Comparison of ENCODE assay signal across 27 mouse cellular contexts in the genomic region with DNA sequence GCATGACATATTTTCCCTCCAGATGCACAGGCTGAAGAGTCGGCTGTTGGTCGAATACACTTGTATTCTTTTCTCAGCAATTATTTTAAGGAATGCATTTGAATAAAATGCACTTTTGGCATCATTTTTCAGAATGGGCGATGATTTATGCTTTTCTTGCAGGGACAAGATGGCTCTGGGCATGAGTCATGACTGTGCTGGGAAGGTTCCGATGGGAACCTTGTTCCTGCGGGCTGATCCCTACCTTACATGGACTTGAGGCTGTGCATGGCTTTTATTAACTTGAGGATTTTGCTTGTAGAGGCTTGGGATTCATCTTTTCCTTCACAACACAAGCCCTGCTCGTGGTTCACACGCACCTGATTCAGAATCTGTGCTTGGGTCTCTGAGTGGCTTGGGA.
DNase-seq lines count a peak whose midpoint lies in the region; ATAC-seq and TF ChIP-seq lines count a peak whose summit lies in the region.
"Had no signal": no experiment of that assay in that cellular context is flagged by ENCODE, and none has a peak within 500 bp of the region (broad histone marks: within the 10 kb centered on the region; RNA-seq: fewer than 3 reads in every experiment).

No protein-coding gene starts in this region.

- H3K4me2 ChIP-seq in intestine, embryonic 15.5 days (replicated peaks), result no peak overlapping the region
- H3K4me2 ChIP-seq in forebrain, postnatal 0 days (ENCODE audit: low read depth), result no peak overlapping the region
- H3K4me2 ChIP-seq: forebrain, embryonic 13.5 days; heart, embryonic 13.5 days; limb, embryonic 15.5 days had no signal

- intact Hi-C loops in gastrocnemius, adult 2 months (cut with DNase I), result no loop called here

- no peaks in the 10 kb centered on the region for H3K4me1 ChIP-seq in intestine, embryonic 15.5 days (replicated peaks)
- H3K4me1 ChIP-seq in forebrain, postnatal 0 days (ENCODE audit: insufficient read depth), result no peaks in the 10 kb centered on the region
- H3K4me1 ChIP-seq: forebrain, embryonic 13.5 days; midbrain, embryonic 10.5 days had no signal

- H3K9me3 ChIP-seq in intestine, embryonic 15.5 days, result no peaks in the 10 kb centered on the region
- H3K9me3 ChIP-seq in forebrain, postnatal 0 days (ENCODE audit: low read length), result no peaks in the 10 kb centered on the region
- H3K9me3 ChIP-seq: forebrain, embryonic 13.5 days; heart, embryonic 13.5 days; limb, embryonic 15.5 days; midbrain, embryonic 10.5 days had no signal

- no peak for ATAC-seq in intestine, embryonic 15.5 days
- ATAC-seq in forebrain, postnatal 0 days, result no peak
- ATAC-seq: activated CD4-positive, CD25-positive, alpha-beta regulatory T cell, adult 4 months; CD4-positive, CD25-positive, alpha-beta regulatory T cell, adult 4 months; forebrain, embryonic 13.5 days; hindbrain, postnatal 0 days; intestine, postnatal 0 days; lung, postnatal 0 days; midbrain, embryonic 16.5 days had no signal

- no peaks in the 10 kb centered on the region for H3K27me3 ChIP-seq in intestine, embryonic 15.5 days (replicated peaks)
- H3K27me3 ChIP-seq in forebrain, postnatal 0 days (ENCODE audit: insufficient read depth, low read length), result no peaks in the 10 kb centered on the region
- H3K27me3 ChIP-seq: forebrain, embryonic 13.5 days; heart, embryonic 13.5 days; limb, embryonic 15.5 days had no signal

- H3K4me3 ChIP-seq in gastrocnemius, adult 2 months, result no peak overlapping the region
- no peak overlapping the region for H3K4me3 ChIP-seq in intestine, embryonic 15.5 days (replicated peaks)
- H3K4me3 ChIP-seq in forebrain, postnatal 0 days (ENCODE audit: low read depth, low read length), result no peak overlapping the region
- H3K4me3 ChIP-seq: erythroblast, embryonic 14.5 days; forebrain, embryonic 13.5 days; heart, embryonic 13.5 days; limb, embryonic 15.5 days; midbrain, embryonic 10.5 days had no signal

- DNase-seq in adrenal gland, adult (ENCODE audit: inconsistent age in 2 of 2, low spot score in 1 of 2), result peak; percentile 28 to 29
- no peak for DNase-seq in adrenal gland, adult 18-20 months (ENCODE audit: low spot score in 2 of 2)
- no peak for DNase-seq in gastrocnemius, adult 2 months
- no peak for DNase-seq in gastrocnemius, adult 8-10 months (ENCODE audit: low spot score in 2 of 2)
- peak; percentile 21 for DNase-seq in brain, adult 2 months (ENCODE audit: low read depth, low spot score)
- no peak for DNase-seq in forebrain, postnatal 0 days
- DNase-seq: cerebellum, adult 9-10 months; gastrocnemius, postnatal 25 days; heart, adult 18-20 months; heart, postnatal 14 days; kidney, postnatal 4 days; layer of hippocampus, adult 9-11 months; right cerebral cortex, adult 18-20 months; thymus, adult 18-20 months; thymus, postnatal 36 days had no signal

- no peaks in the 10 kb centered on the region for H3K36me3 ChIP-seq in intestine, embryonic 15.5 days
- no peaks in the 10 kb centered on the region for H3K36me3 ChIP-seq in forebrain, postnatal 0 days (ENCODE audit: insufficient read depth)
- H3K36me3 ChIP-seq: heart, embryonic 13.5 days; limb, embryonic 15.5 days; midbrain, embryonic 10.5 days had no signal

- peak overlapping the region; percentile 41; the same call in 1 of the 2 replicates for H3K27ac ChIP-seq in gastrocnemius, adult 2 months
- H3K27ac ChIP-seq in intestine, embryonic 15.5 days, result no peak overlapping the region
- H3K27ac ChIP-seq in forebrain, postnatal 0 days (ENCODE audit: low read depth, low read length), result no peak overlapping the region
- H3K27ac ChIP-seq: forebrain, embryonic 13.5 days; heart, embryonic 13.5 days; hindbrain, postnatal 0 days; limb, embryonic 15.5 days; midbrain, embryonic 10.5 days had no signal

- TF ChIP-seq CTCF in gastrocnemius, adult 2 months (IDR thresholded peaks at IDR 0.05), result no peak
- TF ChIP-seq CTCF in forebrain, postnatal 0 days (IDR thresholded peaks at IDR 0.05; ENCODE audit: low read depth), result no peak

- WGBS in intestine, embryonic 15.5 days, result 72% methylated on average over 7 of the region's 7 CpGs
- 86% methylated on average over 7 of the region's 7 CpGs for WGBS in forebrain, postnatal 0 days

- H3K9ac ChIP-seq in intestine, embryonic 15.5 days, result no peak overlapping the region
- H3K9ac ChIP-seq in forebrain, postnatal 0 days, result no peak overlapping the region
- H3K9ac ChIP-seq: forebrain, embryonic 13.5 days; heart, embryonic 13.5 days; limb, embryonic 15.5 days had no signal

Comparison
In these comparisons a context has a peak if more than half of its experiments do, and no peak if none do; other contexts are left out.
1. DNase-seq: peak in adrenal gland, adult (2 of 2) and brain, adult 2 months (single experiment); none in adrenal gland, adult 18-20 months (0 of 2), gastrocnemius, adult 2 months (single experiment), gastrocnemius, adult 8-10 months (0 of 2) and forebrain, postnatal 0 days (single experiment).